Mouse (Mus musculus): Measurements from ENCODE around the gene F5. TPM values are rescaled to one million over a fixed set of nuclear protein-coding genes. Genes with fewer than 3 reads are reported as not detected.

The F5 gene
- polyA plus RNA-seq, 1 experiment from 2014 or later: 0.04 TPM

DNA sequence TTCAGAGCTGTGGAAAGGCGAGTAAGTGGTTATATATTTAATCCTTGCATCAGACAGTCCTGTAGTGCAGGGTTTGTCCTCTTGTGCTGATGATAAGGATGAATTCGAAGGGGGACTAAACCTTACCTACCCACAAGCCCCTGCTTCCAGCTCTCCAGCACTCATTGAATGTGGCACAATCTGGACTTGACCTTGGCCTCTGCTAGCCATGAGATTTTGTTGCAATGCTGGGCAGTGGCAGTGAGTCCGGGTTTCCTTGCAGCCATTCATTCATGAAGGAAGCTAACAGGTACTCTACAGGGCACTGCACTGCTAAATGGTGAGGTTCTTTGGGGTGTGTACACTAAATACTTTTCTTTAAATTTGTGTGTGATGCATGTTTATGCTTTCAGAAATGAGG lies 103.2 kb downstream of the F5 start:
- Histone ChIP-seq H3K4me3 (replicated peaks; ENCODE audit: low read length) (no peak overlapping the region), H3K4me1 (replicated peaks; ENCODE audit: control insufficient read depth, insufficient read depth, low read length) (peaks cover 11% of the 10 kb centered on the region), H3K9me3 (ENCODE audit: control insufficient read depth, low read length) (no peaks in the 10 kb centered on the region), H3K36me3 (ENCODE audit: control insufficient read depth, insufficient read depth) (no peaks in the 10 kb centered on the region; the same call in 1 of the 2 replicates), H3K4me2 (ENCODE audit: low read length) (no peak overlapping the region), H3K9ac (replicated peaks; ENCODE audit: low read depth, low read length) (no peak overlapping the region), H3K27me3 (replicated peaks; ENCODE audit: control insufficient read depth, insufficient read depth, low read length) (no peaks in the 10 kb centered on the region), H3K27ac (ENCODE audit: low read length) (no peak overlapping the region)
- 82% methylated on average over 3 of the region's 3 CpGs for WGBS
- no peak for ATAC-seq

DNA sequence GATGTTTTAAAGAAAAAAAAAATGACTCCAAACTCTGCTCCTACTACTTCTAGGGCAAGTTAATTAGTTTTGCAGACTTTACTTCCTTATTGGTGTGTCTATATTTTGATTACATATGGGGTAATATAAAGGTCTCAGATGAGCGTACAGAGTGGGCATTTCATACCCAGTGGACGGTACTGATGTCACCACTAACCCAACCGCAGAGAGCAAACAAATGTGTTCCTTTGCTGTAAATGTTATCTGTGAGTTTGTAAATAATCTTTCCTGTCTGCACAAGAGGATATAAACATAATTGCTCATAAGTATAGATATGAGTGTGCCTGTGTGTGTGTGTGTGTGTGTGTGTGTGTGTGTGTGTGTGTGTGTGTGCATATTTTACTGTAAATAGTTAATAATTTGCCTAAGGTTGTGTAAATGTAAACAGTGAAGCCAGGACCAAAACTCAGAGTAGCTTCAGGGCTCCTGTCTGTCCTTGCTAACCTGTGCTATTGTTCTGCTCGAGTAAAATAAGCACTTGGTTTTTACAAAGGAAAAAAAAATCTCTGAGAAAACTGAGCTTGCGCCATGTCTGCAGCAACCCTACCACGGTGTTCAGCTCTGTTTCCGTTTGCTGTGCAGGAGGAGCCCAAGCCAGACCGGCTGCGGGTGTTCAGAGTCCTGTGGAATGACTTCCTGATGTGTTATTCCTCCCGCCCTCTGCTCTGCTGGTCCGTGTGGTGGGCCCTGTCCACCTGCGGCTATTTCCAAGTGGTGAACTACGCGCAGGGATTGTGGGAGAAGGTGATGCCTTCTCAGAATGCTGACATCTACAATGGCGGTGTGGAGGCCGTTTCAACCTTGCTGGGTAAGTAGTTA lies 108.8 kb downstream of the F5 start:
- no peaks in the 10 kb centered on the region; the same call in 1 of the 2 replicates for H3K36me3 ChIP-seq (ENCODE audit: control insufficient read depth, insufficient read depth)
- H3K4me2 ChIP-seq (ENCODE audit: low read length): no peak overlapping the region
- no peaks in the 10 kb centered on the region for H3K27me3 ChIP-seq (replicated peaks; ENCODE audit: control insufficient read depth, insufficient read depth, low read length)
- H3K4me1 ChIP-seq (replicated peaks; ENCODE audit: control insufficient read depth, insufficient read depth, low read length): no peaks in the 10 kb centered on the region
- no peaks in the 10 kb centered on the region for H3K9me3 ChIP-seq (ENCODE audit: control insufficient read depth, low read length)
- H3K9ac ChIP-seq (replicated peaks; ENCODE audit: low read depth, low read length): no peak overlapping the region
- no peak for ATAC-seq
- no peak overlapping the region for H3K27ac ChIP-seq (ENCODE audit: low read length)
- H3K4me3 ChIP-seq (replicated peaks; ENCODE audit: low read length): no peak overlapping the region
- WGBS: 91% methylated on average over 16 of the region's 16 CpGs

DNA sequence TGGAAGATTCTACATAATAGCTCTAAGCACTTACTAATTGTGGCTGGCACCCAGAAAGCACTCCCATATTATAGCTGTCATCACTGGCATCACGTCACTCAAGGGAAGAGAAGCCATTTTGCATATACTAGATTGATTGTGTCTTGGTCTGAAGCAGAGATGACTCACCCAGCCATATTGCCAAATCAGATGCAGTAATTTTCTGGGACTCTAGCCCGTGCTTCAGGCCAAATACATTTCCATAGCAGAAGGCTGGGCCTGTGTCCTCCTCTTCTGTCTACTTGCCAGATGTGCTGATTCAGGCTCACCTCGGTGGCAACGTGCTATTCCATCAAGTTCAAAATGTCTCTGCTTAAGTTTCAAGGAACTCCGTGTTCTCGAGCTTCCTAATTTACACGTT lies 109.9 kb downstream of the F5 start:
- 78% methylated on average over 7 of the region's 7 CpGs for WGBS
- Histone ChIP-seq H3K36me3 (ENCODE audit: control insufficient read depth, insufficient read depth) (no peaks in the 10 kb centered on the region; the same call in 1 of the 2 replicates), H3K27me3 (replicated peaks; ENCODE audit: control insufficient read depth, insufficient read depth, low read length) (no peaks in the 10 kb centered on the region), H3K27ac (ENCODE audit: low read length) (no peak overlapping the region), H3K9me3 (ENCODE audit: control insufficient read depth, low read length) (no peaks in the 10 kb centered on the region), H3K4me2 (ENCODE audit: low read length) (no peak overlapping the region), H3K4me1 (replicated peaks; ENCODE audit: control insufficient read depth, insufficient read depth, low read length) (no peaks in the 10 kb centered on the region), H3K4me3 (replicated peaks; ENCODE audit: low read length) (no peak overlapping the region), H3K9ac (replicated peaks; ENCODE audit: low read depth, low read length) (no peak overlapping the region)
- peak; percentile 79 for ATAC-seq

Other genes with a start within 250 kb of the F5 start
- 19.2 and 20.7 TPM in 2 replicates for gene Scyl3, start 222.7 kb upstream of the F5 start, polyA plus RNA-seq (2015; fragmentation: Nextera tagmentation; extraction: Ambion mirVana)
- gene BC055324, start 157.0 kb upstream of the F5 start, polyA plus RNA-seq (2015; fragmentation: Nextera tagmentation; extraction: Ambion mirVana): 9.6 and 10.5 TPM in 2 replicates
- 8.3 and 8.5 TPM in 2 replicates for gene Mettl18, start 156.9 kb upstream of the F5 start, polyA plus RNA-seq (2015; fragmentation: Nextera tagmentation; extraction: Ambion mirVana)
- not detected in 2 replicates for gene Sele, start 103.6 kb upstream of the F5 start, polyA plus RNA-seq (2015; fragmentation: Nextera tagmentation; extraction: Ambion mirVana)
- gene Sell, start 89.9 kb upstream of the F5 start, polyA plus RNA-seq (2015; fragmentation: Nextera tagmentation; extraction: Ambion mirVana): 0.11 and 0.58 TPM in 2 replicates
- 0.19 TPM in 1 of 2 replicates, not detected in the other for gene Selp, start 36.6 kb upstream of the F5 start, polyA plus RNA-seq (2015; fragmentation: Nextera tagmentation; extraction: Ambion mirVana)
- 7.5 and 8.0 TPM in 2 replicates for gene Slc19a2, start 97.2 kb downstream of the F5 start, polyA plus RNA-seq (2015; fragmentation: Nextera tagmentation; extraction: Ambion mirVana)
- gene Ccdc181, start 123.7 kb downstream of the F5 start, polyA plus RNA-seq (2015; fragmentation: Nextera tagmentation; extraction: Ambion mirVana): 22.7 and 25.5 TPM in 2 replicates
- 43.3 and 45.4 TPM in 2 replicates for gene Nme7, start 152.3 kb downstream of the F5 start, polyA plus RNA-seq (2015; fragmentation: Nextera tagmentation; extraction: Ambion mirVana)
- gene Blzf1, start 155.7 kb downstream of the F5 start, polyA plus RNA-seq (2015; fragmentation: Nextera tagmentation; extraction: Ambion mirVana): 31.6 and 33.7 TPM in 2 replicates

Data from forebrain, embryonic 16.5 days (tissue).